Mouse (Mus musculus) frontal cortex, postnatal 25 days (tissue): Measurements from ENCODE around the gene Usf2.

Experiments used
- DNase-seq, 2 experiments: peaks; one replicate each; pipeline ENCODE4 v3.0.0; 2022; ENCODE audit warnings: low spot score in 2 of 2

Gene Usf2

GRCm38 (mm10) chr7:30917219-30917618, 39.4 kb downstream of the Usf2 start:
- no peak for DNase-seq

DNA sequence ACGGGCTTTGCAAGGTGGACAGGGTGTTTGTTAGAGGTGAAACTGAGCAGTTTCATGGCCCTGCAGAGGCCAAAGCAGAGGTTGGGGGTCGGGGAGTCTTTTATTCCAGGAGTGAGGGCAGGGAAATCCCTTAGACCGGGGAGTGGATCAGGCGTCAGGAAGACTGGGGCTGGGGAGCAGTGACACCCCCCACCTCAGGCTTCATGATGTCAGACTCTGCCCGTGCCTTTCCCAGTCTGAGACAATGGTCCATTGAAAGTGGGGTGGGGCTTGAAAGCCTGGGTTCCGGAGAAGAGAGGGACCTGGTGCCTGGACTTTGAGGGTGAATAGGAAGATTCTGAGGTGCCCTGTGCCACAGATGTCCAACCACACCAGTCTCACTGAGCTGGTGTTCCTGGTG, 39.9 kb downstream of the Usf2 start:
- no peak for DNase-seq

GRCm38 (mm10) chr7:30914732-30915131, 41.9 kb downstream of the Usf2 start, which contains the start of gene Mag:
Mag (minus strand) TSS chr7:30914873.
- DNase-seq, result no peak

GRCm38 (mm10) chr7:30909773-30910172, 46.8 kb downstream of the Usf2 start:
- no peak for DNase-seq

- no peak for DNase-seq
These were observed 47.6 kb downstream of the Usf2 start for GRCm38 (mm10) chr7:30908992-30909431.

- DNase-seq, result no peak
These were observed 48.2 kb downstream of the Usf2 start for GRCm38 (mm10) chr7:30908277-30908991.

DNA sequence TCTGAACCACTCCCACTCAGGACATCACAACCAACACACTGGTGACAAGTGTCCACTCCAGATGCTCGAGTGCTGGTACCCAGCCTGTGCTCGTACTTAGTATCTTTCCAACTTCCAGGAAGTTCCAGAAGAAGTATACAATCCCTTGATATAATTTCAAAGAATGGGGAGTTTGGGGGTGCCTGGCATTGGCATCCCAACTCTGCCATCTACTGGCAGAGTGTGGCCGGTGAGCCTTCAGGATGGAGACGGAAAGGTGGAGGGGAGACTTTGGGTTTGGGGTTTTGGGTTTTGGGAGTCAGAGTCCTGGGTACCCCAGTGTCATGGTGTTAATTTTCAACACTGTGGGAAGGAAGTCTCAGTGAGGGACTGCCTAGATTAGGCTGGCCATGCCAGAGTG, 52.6 kb downstream of the Usf2 start:
- no peak for DNase-seq
